Mouse (Mus musculus): ENCODE measurements around the gene Dhx57. TPM values are rescaled to one million over a fixed set of nuclear protein-coding genes. Genes with fewer than 3 reads are reported as not detected.

Gene Dhx57
- 24.4 and 26.0 TPM in 2 replicates for polyA plus RNA-seq (2012; rRNA removed)

DNA sequence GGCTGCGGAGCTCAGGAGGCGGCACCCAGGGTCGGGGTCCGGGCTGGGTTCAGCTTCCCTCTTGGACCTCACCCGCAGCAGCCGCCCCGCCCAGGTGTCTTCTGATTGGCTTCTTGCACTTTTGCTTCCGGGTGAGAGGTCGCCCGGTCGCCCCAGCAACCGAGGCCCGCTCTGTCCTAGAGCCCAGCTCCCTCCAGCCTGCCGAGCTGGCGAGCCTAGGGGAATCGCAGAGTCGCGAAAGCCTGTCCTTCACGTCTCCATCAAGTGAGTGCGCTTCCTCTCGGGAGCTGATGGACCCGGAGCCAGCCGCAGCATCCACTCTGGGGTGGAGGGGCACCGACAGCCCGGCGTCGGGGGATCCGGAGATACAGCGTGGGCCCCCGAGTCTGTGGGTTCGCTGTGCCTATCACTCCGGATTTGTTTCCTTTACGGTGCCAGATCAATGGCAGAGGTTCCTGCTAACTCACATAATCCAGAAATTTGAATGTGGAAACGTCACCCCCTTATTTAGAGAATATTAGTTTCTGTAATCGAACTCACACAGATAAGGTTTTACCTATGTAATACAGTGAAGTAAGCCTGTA is at the start of gene Dhx57, which contains the start of gene Morn2:
TSS of gene Dhx57 (minus strand) at position 403 of the 584 bp plus-strand sequence.
TSS of gene Morn2 (plus strand) at position 130 of the 584 bp plus-strand sequence.
- under 1% methylated on average over 35 of the region's 35 CpGs for WGBS
- peak within 1 kb of the TSS; percentile 44 for H3K27ac ChIP-seq (ENCODE audit: insufficient read depth, low read length)
- TF ChIP-seq POLR2A (IDR thresholded peaks at IDR 0.05; ENCODE audit: borderline replicate concordance, insufficient read depth, low read length) (peak; percentile 55; the same call in 1 of the 2 replicates), CTCF (IDR thresholded peaks at IDR 0.05; ENCODE audit: borderline replicate concordance, insufficient read depth, low read depth, low read length) (no peak)
- H3K27me3 ChIP-seq (ENCODE audit: control insufficient read depth, insufficient read depth, low read length), result no peaks in the 10 kb centered on the region
- H3K4me3 ChIP-seq (replicated peaks; ENCODE audit: insufficient read depth, low read depth, low read length), result peak within 1 kb of the TSS; percentile 79
- DNase-seq, result peak; percentile 97 to 98
- no peaks in the 10 kb centered on the region; the same call in 1 of the 2 replicates for H3K4me1 ChIP-seq (ENCODE audit: control insufficient read depth, insufficient read depth, low read length)

DNA sequence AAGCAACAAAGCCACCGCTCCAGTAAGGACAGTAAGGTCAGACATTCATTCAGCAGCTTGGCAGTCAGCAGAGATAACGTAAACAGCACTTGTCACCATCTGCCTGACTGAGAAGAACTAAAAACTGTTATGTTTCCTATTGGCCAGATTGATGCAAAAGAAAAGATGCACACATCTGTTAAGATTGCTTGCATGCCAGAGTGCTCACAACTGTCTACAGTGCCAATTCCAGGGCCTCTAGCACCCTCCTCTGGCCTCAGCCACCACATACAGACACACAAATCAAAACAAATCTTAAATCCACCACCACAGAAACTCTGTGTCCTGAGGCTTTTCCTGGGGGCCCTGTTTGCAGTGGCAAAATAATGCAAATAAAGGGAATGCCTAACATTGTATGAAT is 42.1 kb upstream of the Dhx57 start:
- TF ChIP-seq POLR2A (IDR thresholded peaks at IDR 0.05; ENCODE audit: borderline replicate concordance, insufficient read depth, low read length) (no peak), CTCF (IDR thresholded peaks at IDR 0.05; ENCODE audit: borderline replicate concordance, insufficient read depth, low read depth, low read length) (peak; percentile 8; the same call in 1 of the 2 replicates)
- no peaks in the 10 kb centered on the region for H3K27me3 ChIP-seq (ENCODE audit: control insufficient read depth, insufficient read depth, low read length)
- H3K4me1 ChIP-seq (ENCODE audit: control insufficient read depth, insufficient read depth, low read length), result no peaks in the 10 kb centered on the region
- no peak for DNase-seq
- WGBS, result 65% methylated on average over 2 of the region's 2 CpGs
- no peak overlapping the region for H3K4me3 ChIP-seq (replicated peaks; ENCODE audit: insufficient read depth, low read depth, low read length)
- no peak overlapping the region for H3K27ac ChIP-seq (ENCODE audit: insufficient read depth, low read length)

DNA sequence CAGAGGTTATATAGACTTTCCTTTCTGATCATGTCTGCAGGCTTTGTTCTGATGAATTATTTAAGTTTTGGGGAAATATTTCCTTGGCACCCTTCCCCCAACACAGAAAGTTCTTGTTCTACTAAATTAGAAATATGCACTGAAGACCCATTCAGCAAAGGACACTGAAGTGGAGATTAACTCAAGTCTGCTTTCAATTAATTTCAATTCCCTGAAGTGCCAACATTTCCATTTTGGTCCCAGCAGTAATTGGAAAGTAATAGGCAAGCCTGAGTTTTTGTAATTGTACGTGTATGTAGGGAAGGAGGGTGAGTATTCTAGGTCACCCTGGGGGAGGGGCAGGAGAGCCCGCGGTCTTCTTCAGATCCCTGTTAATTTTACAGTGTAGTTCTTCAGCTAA is 36.2 kb upstream of the Dhx57 start:
- 77% methylated on average over 3 of the region's 3 CpGs for WGBS
- TF ChIP-seq CTCF (IDR thresholded peaks at IDR 0.05; ENCODE audit: borderline replicate concordance, insufficient read depth, low read depth, low read length) (no peak), POLR2A (IDR thresholded peaks at IDR 0.05; ENCODE audit: borderline replicate concordance, insufficient read depth, low read length) (no peak)
- no peaks in the 10 kb centered on the region for H3K27me3 ChIP-seq (ENCODE audit: control insufficient read depth, insufficient read depth, low read length)

DNA sequence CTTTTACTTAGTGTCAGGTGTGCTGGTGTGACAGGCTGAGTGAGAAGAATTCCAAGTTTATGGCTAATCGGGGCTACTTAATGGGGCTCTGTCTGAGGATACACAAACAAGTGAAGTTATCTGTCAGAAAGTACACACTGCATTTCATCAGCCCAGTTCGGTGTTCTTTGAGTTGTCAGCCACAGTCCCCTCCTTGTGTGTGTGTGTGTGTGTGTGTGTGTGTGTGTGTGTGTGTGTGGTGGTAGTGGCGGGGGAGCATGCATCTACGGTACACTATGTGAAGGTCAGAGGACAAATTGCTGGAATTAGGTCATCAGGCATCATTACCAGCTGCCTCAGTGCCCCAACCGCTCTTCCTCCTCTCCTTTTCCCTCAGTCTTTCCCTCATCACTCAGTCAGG is 35.2 kb upstream of the Dhx57 start:
- TF ChIP-seq POLR2A (IDR thresholded peaks at IDR 0.05; ENCODE audit: borderline replicate concordance, insufficient read depth, low read length), result no peak
- no peak for TF ChIP-seq CTCF (IDR thresholded peaks at IDR 0.05; ENCODE audit: borderline replicate concordance, insufficient read depth, low read depth, low read length)
- Histone ChIP-seq H3K27ac (ENCODE audit: insufficient read depth, low read length) (no peak overlapping the region), H3K4me3 (replicated peaks; ENCODE audit: insufficient read depth, low read depth, low read length) (no peak overlapping the region), H3K4me1 (ENCODE audit: control insufficient read depth, insufficient read depth, low read length) (no peaks in the 10 kb centered on the region), H3K27me3 (ENCODE audit: control insufficient read depth, insufficient read depth, low read length) (no peaks in the 10 kb centered on the region)
- DNase-seq, result no peak
- 84% methylated on average over 5 of the region's 5 CpGs for WGBS

More for the DNA sequence above, 36.2 kb upstream of the Dhx57 start:
- no peak for DNase-seq
- H3K27ac ChIP-seq (ENCODE audit: insufficient read depth, low read length), result no peak overlapping the region
- no peak overlapping the region for H3K4me3 ChIP-seq (replicated peaks; ENCODE audit: insufficient read depth, low read depth, low read length)
- no peaks in the 10 kb centered on the region for H3K4me1 ChIP-seq (ENCODE audit: control insufficient read depth, insufficient read depth, low read length)

DNA sequence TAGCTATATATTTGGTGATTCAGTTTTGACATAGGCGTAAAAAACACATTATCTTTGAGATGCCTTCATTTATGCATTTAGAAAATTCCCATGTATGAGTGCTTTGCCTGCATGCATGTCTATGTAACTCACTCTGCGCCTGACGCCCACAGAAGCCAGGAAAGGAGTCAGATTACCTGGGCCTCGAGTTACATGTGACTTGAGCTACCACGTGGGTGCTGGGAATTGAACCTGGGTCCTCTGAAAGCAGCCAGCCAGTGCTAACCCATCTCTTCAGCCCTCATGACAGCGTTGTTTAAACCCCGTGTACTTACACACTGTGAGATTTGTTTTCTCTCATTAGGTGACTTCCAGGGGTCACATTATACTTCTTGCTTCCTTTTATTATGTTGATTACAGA is 34.2 kb upstream of the Dhx57 start:
- DNase-seq, result no peak
- TF ChIP-seq CTCF (IDR thresholded peaks at IDR 0.05; ENCODE audit: borderline replicate concordance, insufficient read depth, low read depth, low read length) (no peak), POLR2A (IDR thresholded peaks at IDR 0.05; ENCODE audit: borderline replicate concordance, insufficient read depth, low read length) (no peak)
- 80% methylated on average over 7 of the region's 7 CpGs for WGBS

DNA sequence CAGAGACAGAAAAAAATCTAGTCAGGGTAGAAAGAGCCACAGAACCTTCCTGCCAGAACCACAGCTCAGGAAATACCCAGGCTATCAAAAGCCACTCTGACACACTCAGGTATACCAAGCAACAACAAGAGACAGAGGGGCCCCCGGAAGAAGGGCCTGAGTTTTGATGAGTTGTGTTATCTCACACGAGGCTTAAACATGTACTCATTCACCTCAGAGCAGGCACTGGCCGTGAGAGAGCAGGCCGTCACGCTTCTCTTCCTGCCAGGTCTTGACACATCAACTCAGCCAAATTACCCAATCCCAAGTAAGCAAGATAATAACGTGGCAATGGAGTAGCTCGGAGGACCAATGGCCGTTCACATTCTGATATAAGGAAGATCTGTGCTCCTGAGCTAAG is 33.4 kb upstream of the Dhx57 start:
- Histone ChIP-seq H3K4me1 (ENCODE audit: control insufficient read depth, insufficient read depth, low read length) (no peaks in the 10 kb centered on the region), H3K27ac (ENCODE audit: insufficient read depth, low read length) (no peak overlapping the region), H3K27me3 (ENCODE audit: control insufficient read depth, insufficient read depth, low read length) (no peaks in the 10 kb centered on the region), H3K4me3 (replicated peaks; ENCODE audit: insufficient read depth, low read depth, low read length) (no peak overlapping the region)
- TF ChIP-seq POLR2A (IDR thresholded peaks at IDR 0.05; ENCODE audit: borderline replicate concordance, insufficient read depth, low read length), result no peak
- TF ChIP-seq CTCF (IDR thresholded peaks at IDR 0.05; ENCODE audit: borderline replicate concordance, insufficient read depth, low read depth, low read length), result no peak
- no peak for DNase-seq
- 69% methylated on average over 8 of the region's 8 CpGs for WGBS

More for the DNA sequence above, 34.2 kb upstream of the Dhx57 start:
- H3K4me3 ChIP-seq (replicated peaks; ENCODE audit: insufficient read depth, low read depth, low read length), result no peak overlapping the region
- H3K27me3 ChIP-seq (ENCODE audit: control insufficient read depth, insufficient read depth, low read length), result no peaks in the 10 kb centered on the region
- no peak overlapping the region for H3K27ac ChIP-seq (ENCODE audit: insufficient read depth, low read length)
- H3K4me1 ChIP-seq (ENCODE audit: control insufficient read depth, insufficient read depth, low read length), result no peaks in the 10 kb centered on the region

DNA sequence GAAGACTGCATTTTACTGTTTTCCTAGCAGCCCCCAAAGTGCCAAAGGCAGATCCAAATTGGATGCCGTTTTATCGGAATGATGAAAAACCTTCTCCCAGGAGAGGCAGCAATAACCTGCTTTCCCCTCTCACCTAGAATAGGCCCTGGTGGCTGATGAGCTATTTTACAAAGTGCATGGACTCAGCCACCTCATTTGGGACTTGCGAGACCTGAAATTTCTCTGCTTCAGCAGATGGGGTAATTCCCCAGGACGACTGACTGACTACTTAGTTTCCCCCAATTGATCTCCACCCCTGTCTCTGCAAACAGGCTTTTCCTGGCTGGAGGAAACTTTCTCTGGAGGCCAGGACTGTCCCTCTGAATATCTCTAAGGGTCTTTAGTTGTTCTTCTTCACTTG is 32.7 kb upstream of the Dhx57 start:
- no peak for DNase-seq
- Histone ChIP-seq H3K4me1 (ENCODE audit: control insufficient read depth, insufficient read depth, low read length) (no peaks in the 10 kb centered on the region), H3K27ac (ENCODE audit: insufficient read depth, low read length) (no peak overlapping the region), H3K27me3 (ENCODE audit: control insufficient read depth, insufficient read depth, low read length) (no peaks in the 10 kb centered on the region), H3K4me3 (replicated peaks; ENCODE audit: insufficient read depth, low read depth, low read length) (no peak overlapping the region)
- WGBS, result 80% methylated on average over 4 of the region's 4 CpGs
- TF ChIP-seq CTCF (IDR thresholded peaks at IDR 0.05; ENCODE audit: borderline replicate concordance, insufficient read depth, low read depth, low read length) (no peak), POLR2A (IDR thresholded peaks at IDR 0.05; ENCODE audit: borderline replicate concordance, insufficient read depth, low read length) (no peak)

DNA sequence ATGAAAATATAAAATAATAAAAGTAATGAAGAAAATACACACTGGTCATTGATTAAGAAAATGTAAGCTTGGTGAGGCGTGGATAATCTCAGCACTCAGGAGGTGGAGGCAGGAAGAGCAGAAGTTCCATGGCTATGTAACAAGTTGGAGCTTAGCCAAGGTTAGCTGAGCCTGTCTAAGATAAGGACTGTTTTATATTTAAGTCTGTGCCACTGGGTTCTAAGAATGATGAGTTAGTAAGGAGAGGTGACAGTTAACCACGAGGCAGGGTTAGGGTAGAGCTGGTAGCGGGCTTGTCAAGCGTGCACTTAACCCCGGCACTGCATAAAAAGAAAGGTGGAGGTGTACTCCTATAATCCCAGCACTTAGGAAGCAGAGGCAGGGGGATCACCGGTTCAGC is 32.0 kb upstream of the Dhx57 start:
- H3K27ac ChIP-seq (ENCODE audit: insufficient read depth, low read length), result no peak overlapping the region
- TF ChIP-seq POLR2A (IDR thresholded peaks at IDR 0.05; ENCODE audit: borderline replicate concordance, insufficient read depth, low read length), result no peak
- H3K4me3 ChIP-seq (replicated peaks; ENCODE audit: insufficient read depth, low read depth, low read length), result no peak overlapping the region
- no peaks in the 10 kb centered on the region for H3K27me3 ChIP-seq (ENCODE audit: control insufficient read depth, insufficient read depth, low read length)
- DNase-seq, result no peak
- no peaks in the 10 kb centered on the region for H3K4me1 ChIP-seq (ENCODE audit: control insufficient read depth, insufficient read depth, low read length)
- WGBS, result 86% methylated on average over 6 of the region's 6 CpGs

Measured in cerebellum, adult 2 months (tissue).